Mouse (Mus musculus): ENCODE measurements around the gene Zkscan5. TPM values are rescaled to one million over a fixed set of nuclear protein-coding genes. Genes with fewer than 3 reads are reported as not detected.

Gene Zkscan5
- polyA plus RNA-seq, 1 experiment from 2014 or later = 12.9 TPM

- Histone ChIP-seq H3K4me2 (no peak overlapping the region), H3K27me3 (ENCODE audit: insufficient read depth, low read length) (no peaks in the 10 kb centered on the region), H3K9me3 (ENCODE audit: low read depth, low read length) (no peaks in the 10 kb centered on the region), H3K36me3 (ENCODE audit: insufficient read depth) (peaks cover 41% of the 10 kb centered on the region), H3K4me3 (ENCODE audit: low read depth, low read length) (no peak overlapping the region), H3K27ac (ENCODE audit: low read depth) (no peak overlapping the region), H3K9ac (no peak overlapping the region), H3K4me1 (ENCODE audit: insufficient read depth) (no peaks in the 10 kb centered on the region)
- no peak for TF ChIP-seq CTCF (IDR thresholded peaks at IDR 0.05; ENCODE audit: low read depth)
- 89% methylated on average over 4 of the region's 4 CpGs for WGBS
- no peak for DNase-seq
- ATAC-seq (ENCODE audit: insufficient read depth) = no peak
Observed at GRCm38 (mm10) chr5:145212216-145212615, 7.9 kb downstream of the Zkscan5 start.

GRCm38 (mm10) chr5:145213505-145213904 is 9.1 kb downstream of the Zkscan5 start:
- Histone ChIP-seq H3K27me3 (ENCODE audit: insufficient read depth, low read length) (no peaks in the 10 kb centered on the region), H3K4me2 (no peak overlapping the region), H3K4me3 (ENCODE audit: low read depth, low read length) (no peak overlapping the region), H3K36me3 (ENCODE audit: insufficient read depth) (peaks cover 44% of the 10 kb centered on the region), H3K9ac (no peak overlapping the region), H3K27ac (ENCODE audit: low read depth) (no peak overlapping the region), H3K9me3 (ENCODE audit: low read depth, low read length) (no peaks in the 10 kb centered on the region), H3K4me1 (ENCODE audit: insufficient read depth) (no peaks in the 10 kb centered on the region)
- ATAC-seq (ENCODE audit: insufficient read depth) = no peak
- no peak for TF ChIP-seq CTCF (IDR thresholded peaks at IDR 0.05; ENCODE audit: low read depth)
- DNase-seq = no peak
- 88% methylated on average over 3 of the region's 3 CpGs for WGBS

GRCm38 (mm10) chr5:145214679-145215078 is 10.3 kb downstream of the Zkscan5 start:
- Histone ChIP-seq H3K4me3 (ENCODE audit: low read depth, low read length) (no peak overlapping the region), H3K36me3 (ENCODE audit: insufficient read depth) (peaks cover 53% of the 10 kb centered on the region), H3K9ac (no peak overlapping the region), H3K4me1 (ENCODE audit: insufficient read depth) (no peaks in the 10 kb centered on the region), H3K27me3 (ENCODE audit: insufficient read depth, low read length) (no peaks in the 10 kb centered on the region), H3K9me3 (ENCODE audit: low read depth, low read length) (no peaks in the 10 kb centered on the region), H3K27ac (ENCODE audit: low read depth) (no peak overlapping the region), H3K4me2 (no peak overlapping the region)
- TF ChIP-seq CTCF (IDR thresholded peaks at IDR 0.05; ENCODE audit: low read depth) = peak; percentile 41
- ATAC-seq (ENCODE audit: insufficient read depth) = no peak
- DNase-seq = peak; percentile 8
- WGBS = 59% methylated on average over 4 of the region's 4 CpGs

- Histone ChIP-seq H3K9me3 (ENCODE audit: low read depth, low read length) (no peaks in the 10 kb centered on the region), H3K4me1 (ENCODE audit: insufficient read depth) (no peaks in the 10 kb centered on the region), H3K27me3 (ENCODE audit: insufficient read depth, low read length) (no peaks in the 10 kb centered on the region), H3K27ac (ENCODE audit: low read depth) (no peak overlapping the region), H3K4me3 (ENCODE audit: low read depth, low read length) (no peak overlapping the region), H3K36me3 (ENCODE audit: insufficient read depth) (peaks cover 46% of the 10 kb centered on the region), H3K4me2 (no peak overlapping the region), H3K9ac (no peak overlapping the region)
- DNase-seq (no peak), ATAC-seq (ENCODE audit: insufficient read depth) (no peak)
- TF ChIP-seq CTCF (IDR thresholded peaks at IDR 0.05; ENCODE audit: low read depth) = no peak
- WGBS = 67% methylated on average over 6 of the region's 6 CpGs
Observed at GRCm38 (mm10) chr5:145217746-145218145, 13.4 kb downstream of the Zkscan5 start.

- H3K27ac ChIP-seq (ENCODE audit: low read depth) = no peak overlapping the region
- H3K27me3 ChIP-seq (ENCODE audit: insufficient read depth, low read length) = no peaks in the 10 kb centered on the region
- no peak overlapping the region for H3K4me2 ChIP-seq
- peaks cover 42% of the 10 kb centered on the region for H3K36me3 ChIP-seq (ENCODE audit: insufficient read depth)
- DNase-seq (no peak), ATAC-seq (ENCODE audit: insufficient read depth) (no peak)
- H3K4me1 ChIP-seq (ENCODE audit: insufficient read depth) = no peaks in the 10 kb centered on the region
- no peak for TF ChIP-seq CTCF (IDR thresholded peaks at IDR 0.05; ENCODE audit: low read depth)
- WGBS = 95% methylated on average over 21 of the region's 21 CpGs
- H3K4me3 ChIP-seq (ENCODE audit: low read depth, low read length) = no peak overlapping the region
- no peak overlapping the region for H3K9ac ChIP-seq
- no peaks in the 10 kb centered on the region for H3K9me3 ChIP-seq (ENCODE audit: low read depth, low read length)
Observed at GRCm38 (mm10) chr5:145218206-145218605, 13.8 kb downstream of the Zkscan5 start.

GRCm38 (mm10) chr5:145218671-145219070 is 14.3 kb downstream of the Zkscan5 start:
- no peak overlapping the region for H3K9ac ChIP-seq
- no peak for TF ChIP-seq CTCF (IDR thresholded peaks at IDR 0.05; ENCODE audit: low read depth)
- no peaks in the 10 kb centered on the region for H3K4me1 ChIP-seq (ENCODE audit: insufficient read depth)
- H3K4me3 ChIP-seq (ENCODE audit: low read depth, low read length) = no peak overlapping the region
- ATAC-seq (ENCODE audit: insufficient read depth) (no peak), DNase-seq (no peak)
- peaks cover 39% of the 10 kb centered on the region for H3K36me3 ChIP-seq (ENCODE audit: insufficient read depth)
- WGBS = 91% methylated on average over 20 of the region's 20 CpGs
- H3K9me3 ChIP-seq (ENCODE audit: low read depth, low read length) = no peaks in the 10 kb centered on the region
- no peaks in the 10 kb centered on the region for H3K27me3 ChIP-seq (ENCODE audit: insufficient read depth, low read length)
- no peak overlapping the region for H3K27ac ChIP-seq (ENCODE audit: low read depth)
- no peak overlapping the region for H3K4me2 ChIP-seq

GRCm38 (mm10) chr5:145219981-145220380 is 15.6 kb downstream of the Zkscan5 start:
- 92% methylated on average over 8 of the region's 8 CpGs for WGBS
- DNase-seq (no peak), ATAC-seq (ENCODE audit: insufficient read depth) (no peak)
- Histone ChIP-seq H3K9me3 (ENCODE audit: low read depth, low read length) (no peaks in the 10 kb centered on the region), H3K4me2 (no peak overlapping the region), H3K27ac (ENCODE audit: low read depth) (no peak overlapping the region), H3K4me3 (ENCODE audit: low read depth, low read length) (no peak overlapping the region), H3K9ac (no peak overlapping the region), H3K4me1 (ENCODE audit: insufficient read depth) (no peaks in the 10 kb centered on the region), H3K36me3 (ENCODE audit: insufficient read depth) (peaks cover 39% of the 10 kb centered on the region), H3K27me3 (ENCODE audit: insufficient read depth, low read length) (no peaks in the 10 kb centered on the region)
- TF ChIP-seq CTCF (IDR thresholded peaks at IDR 0.05; ENCODE audit: low read depth) = no peak

- WGBS = 81% methylated on average over 5 of the region's 5 CpGs
- Histone ChIP-seq H3K9ac (no peak overlapping the region), H3K4me2 (no peak overlapping the region), H3K27ac (ENCODE audit: low read depth) (no peak overlapping the region), H3K9me3 (ENCODE audit: low read depth, low read length) (no peaks in the 10 kb centered on the region), H3K36me3 (ENCODE audit: insufficient read depth) (peaks cover 38% of the 10 kb centered on the region), H3K4me1 (ENCODE audit: insufficient read depth) (no peaks in the 10 kb centered on the region), H3K27me3 (ENCODE audit: insufficient read depth, low read length) (no peaks in the 10 kb centered on the region), H3K4me3 (ENCODE audit: low read depth, low read length) (no peak overlapping the region)
- TF ChIP-seq CTCF (IDR thresholded peaks at IDR 0.05; ENCODE audit: low read depth) = no peak
- no peak for ATAC-seq (ENCODE audit: insufficient read depth)
- DNase-seq = no peak
Observed at GRCm38 (mm10) chr5:145222840-145223239, 18.5 kb downstream of the Zkscan5 start.

Measured in lung, embryonic 14.5 days (tissue).